Mouse (Mus musculus) layer of hippocampus, adult 11-12 months (tissue): ENCODE measurements around the gene Smg6.

Experiments used
- DNase-seq: peaks from one replicate; pipeline ENCODE4 v3.0.0; 2022; ENCODE audit warnings: low spot score

Gene Smg6

DNA sequence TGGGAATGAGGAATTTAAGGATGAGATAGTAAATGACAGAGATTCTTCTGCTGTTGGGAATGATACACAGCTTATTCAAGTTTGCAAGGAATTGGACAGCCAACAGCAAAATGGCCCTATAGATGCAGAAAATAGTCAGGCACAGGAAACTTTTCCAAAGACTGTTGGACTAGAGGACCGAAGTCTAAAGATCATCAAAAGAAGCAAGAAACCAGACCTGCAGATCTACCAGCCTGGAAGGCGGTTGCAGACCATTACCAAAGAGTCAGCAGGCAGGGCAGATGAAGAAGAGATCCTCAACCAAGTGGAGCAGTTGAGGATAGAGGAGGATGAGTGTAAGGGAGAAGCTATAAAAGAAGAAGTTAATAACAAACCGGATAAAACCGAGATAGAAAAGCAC lies 3.5 kb downstream of the Smg6 start:
- DNase-seq: no peak

DNA sequence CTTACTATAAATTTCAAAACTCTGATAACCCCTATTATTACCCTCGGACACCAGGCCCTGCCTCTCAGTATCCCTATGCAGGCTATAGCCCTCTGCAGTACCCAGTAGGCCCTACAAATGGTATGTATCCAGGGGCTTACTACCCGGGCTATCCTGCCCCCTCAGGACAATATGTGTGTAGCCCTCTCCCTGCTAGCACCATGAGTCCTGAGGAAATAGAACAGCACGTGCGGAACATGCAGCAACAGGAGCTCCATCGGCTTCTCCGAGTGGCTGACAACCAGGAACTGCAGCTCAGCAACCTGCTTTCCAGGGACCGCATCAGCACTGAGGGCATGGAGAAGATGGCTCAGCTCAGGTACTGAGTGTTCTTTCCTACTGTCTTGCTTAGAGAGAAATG lies 4.8 kb downstream of the Smg6 start:
- DNase-seq: no peak

DNA sequence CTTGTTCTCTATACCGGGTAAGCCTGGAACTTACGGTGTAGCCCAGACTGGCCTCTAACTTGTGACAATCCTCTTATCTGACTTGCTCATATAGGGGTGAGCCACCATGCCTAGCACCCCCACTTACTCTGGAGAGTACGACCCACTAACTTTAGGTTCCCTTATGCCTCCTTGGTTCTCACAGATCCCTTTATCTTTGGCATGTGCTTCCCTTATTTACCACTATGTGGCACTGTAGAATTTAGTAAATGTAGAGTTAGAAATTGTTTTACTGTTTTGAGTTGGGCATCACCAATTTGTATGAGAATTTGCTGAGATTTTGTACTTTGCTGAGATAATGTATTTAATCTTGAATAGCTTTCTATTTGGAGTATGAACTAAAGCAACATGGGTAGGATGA lies 20.7 kb downstream of the Smg6 start:
- DNase-seq: peak; percentile 29

DNA sequence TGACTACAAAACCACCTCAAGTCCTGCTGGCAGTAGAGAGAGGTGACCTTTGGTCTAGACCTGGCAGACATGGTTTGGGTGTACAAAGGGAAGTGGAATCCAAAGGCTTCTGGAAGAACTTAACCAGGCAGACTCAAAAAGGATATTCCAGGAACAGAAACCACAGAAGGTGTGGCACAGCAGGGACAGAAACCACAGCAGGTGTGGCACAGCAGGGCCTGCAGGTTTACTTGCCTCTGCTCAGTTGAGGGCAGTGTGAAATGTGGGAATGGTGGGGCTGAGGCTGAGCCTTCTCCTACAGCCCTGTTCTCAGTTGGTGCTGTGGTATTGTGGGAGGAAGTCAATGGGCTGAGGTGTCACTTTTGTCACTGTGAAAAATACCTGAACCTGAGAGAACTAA lies 29.3 kb downstream of the Smg6 start:
- DNase-seq: no peak

DNA sequence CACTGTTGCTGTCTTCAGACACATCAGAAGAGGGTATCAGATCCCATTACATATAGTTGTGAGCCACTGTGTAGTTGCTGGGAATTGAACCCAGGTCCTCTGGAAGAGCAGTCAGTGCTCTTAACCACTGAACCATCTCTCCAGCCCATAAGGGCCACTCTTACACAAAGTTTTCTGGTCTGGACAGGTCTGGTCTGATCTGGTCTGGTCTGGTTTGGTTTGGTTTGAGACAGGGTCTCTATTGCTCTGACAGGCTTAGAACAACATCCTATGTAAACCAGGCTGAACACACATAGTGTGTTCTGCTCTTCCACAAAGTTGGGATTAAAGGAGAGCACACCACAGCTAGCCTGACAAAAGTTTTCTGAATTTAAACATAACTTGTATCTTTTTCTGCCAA lies 30.4 kb downstream of the Smg6 start:
- no peak for DNase-seq

DNA sequence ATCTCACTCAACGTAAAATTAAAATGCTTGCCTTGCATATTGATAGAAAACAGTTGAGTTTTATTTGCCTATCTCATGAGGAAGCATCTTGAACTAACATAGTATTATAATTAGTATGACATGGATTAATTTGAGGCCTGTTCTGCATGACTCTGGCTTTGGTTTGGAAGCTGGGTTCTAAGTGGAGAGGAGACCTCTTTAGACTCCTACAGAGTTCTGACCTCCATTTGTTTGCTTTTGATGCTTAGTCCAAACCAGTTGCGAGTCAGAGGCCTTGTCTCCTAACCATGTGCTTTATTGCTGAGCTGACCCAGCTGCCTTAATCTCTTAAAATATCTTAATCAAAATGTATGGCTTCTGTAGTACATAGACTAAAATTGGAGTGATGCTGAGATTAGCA lies 32.0 kb downstream of the Smg6 start:
- no peak for DNase-seq

DNA sequence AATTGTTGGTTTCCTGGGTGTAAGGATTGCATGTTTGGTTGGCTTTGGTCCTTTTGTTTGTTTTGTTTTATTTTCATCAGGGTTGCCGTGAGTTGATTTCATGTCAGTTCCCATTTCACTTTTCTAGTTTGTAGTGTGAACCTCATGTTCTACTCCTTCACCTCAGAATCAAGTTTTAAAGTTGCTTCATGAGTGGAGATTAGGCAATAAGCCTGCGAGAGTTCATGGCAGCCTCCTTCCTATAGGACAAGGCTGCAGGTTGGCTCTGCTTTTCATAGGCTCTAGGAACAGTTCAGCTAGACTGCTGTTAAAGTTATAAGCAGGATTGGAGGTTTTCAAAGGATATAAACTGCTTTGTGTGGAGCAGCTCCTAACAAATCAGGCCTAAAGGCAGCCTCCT lies 33.9 kb downstream of the Smg6 start:
- DNase-seq: no peak

DNA sequence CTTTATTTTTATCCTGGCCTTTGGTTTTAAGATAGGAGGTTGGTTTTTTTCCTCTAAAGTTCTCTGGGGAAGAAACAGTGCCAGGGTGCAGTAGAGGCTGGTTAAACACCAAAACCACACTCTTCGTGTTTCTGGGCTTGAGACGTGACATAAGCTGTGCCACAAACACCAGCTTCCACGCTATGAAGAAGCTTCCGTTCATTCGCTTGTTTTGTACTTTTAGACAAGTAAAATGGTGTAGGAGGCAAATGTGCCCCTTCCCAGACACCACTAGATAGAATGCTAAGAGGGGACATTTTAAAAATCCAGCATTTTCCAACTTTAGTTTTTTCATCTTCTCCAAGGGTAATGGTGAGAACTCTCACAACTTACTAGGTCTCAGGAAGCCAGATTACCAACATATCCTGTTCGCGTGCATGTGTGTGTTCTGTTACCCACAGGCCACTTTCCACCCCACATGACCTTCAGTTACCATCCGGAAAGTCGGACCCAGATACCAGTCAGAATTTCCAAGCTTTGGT lies 34.5 kb downstream of the Smg6 start:
- no peak for DNase-seq

DNA sequence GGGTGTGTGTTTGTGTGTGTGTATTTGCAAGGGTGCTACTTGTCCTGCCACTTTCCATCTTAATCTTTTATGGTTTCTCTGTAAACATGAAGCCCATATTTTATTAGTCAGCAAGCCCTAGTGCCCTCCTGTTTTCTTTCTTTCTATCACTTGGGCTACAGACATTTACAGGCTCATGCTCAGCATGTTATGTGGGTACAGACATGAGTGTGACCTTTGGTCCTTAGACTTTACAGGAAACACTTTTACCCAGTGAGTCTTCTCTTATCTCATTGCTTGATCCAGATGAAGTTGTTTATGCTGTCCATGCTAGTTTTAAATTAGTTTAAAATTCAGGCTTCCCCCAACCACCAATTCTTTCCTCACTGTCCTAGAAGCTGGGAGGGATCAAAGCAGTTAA lies 36.3 kb downstream of the Smg6 start:
- DNase-seq: no peak

DNA sequence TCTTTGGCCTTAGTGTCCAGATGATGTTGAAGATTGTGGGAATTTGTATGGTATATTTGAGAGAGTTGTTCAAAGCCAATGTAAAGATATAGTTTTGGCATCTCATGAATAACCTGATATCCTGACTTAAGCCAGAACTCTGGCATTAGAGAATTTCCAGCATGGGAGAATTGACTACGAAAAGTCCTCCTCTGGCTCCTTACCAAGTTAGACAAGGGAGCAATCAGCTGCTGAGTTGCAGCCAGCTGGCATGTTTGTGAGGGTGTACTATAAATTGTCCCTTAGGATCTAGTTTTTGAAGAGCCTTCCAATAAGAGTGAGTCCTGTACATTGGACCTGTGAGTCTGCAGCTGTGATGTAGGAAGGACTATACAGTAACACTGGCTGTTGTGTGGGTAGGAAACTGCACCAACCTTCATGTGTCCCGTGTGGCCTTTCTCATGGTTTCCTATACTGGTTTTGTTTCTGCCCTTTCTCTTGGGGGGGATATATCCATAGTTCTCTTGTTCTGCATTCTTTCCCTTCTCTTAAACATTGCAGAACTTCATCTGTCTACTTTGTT lies 37.3 kb downstream of the Smg6 start:
- DNase-seq: no peak

DNA sequence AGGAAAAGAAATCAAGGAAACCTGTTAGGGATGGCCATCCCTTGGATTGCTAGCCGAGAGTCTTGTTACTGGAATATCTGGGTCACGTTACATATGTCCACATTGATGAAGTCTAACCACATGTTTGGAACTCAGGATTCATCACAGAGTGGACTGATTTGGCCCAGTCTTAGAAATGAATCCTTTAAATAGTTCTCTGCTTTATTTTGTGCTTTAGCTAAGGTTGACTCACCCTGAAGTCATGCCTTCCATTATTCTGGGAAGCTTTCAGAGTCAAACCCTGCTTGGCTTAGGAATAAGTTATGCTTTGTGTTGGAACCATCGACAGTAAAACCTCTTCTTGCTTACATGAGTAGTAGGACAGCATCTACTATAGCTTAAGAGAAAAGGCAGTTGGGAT lies 39.9 kb downstream of the Smg6 start:
- no peak for DNase-seq

DNA sequence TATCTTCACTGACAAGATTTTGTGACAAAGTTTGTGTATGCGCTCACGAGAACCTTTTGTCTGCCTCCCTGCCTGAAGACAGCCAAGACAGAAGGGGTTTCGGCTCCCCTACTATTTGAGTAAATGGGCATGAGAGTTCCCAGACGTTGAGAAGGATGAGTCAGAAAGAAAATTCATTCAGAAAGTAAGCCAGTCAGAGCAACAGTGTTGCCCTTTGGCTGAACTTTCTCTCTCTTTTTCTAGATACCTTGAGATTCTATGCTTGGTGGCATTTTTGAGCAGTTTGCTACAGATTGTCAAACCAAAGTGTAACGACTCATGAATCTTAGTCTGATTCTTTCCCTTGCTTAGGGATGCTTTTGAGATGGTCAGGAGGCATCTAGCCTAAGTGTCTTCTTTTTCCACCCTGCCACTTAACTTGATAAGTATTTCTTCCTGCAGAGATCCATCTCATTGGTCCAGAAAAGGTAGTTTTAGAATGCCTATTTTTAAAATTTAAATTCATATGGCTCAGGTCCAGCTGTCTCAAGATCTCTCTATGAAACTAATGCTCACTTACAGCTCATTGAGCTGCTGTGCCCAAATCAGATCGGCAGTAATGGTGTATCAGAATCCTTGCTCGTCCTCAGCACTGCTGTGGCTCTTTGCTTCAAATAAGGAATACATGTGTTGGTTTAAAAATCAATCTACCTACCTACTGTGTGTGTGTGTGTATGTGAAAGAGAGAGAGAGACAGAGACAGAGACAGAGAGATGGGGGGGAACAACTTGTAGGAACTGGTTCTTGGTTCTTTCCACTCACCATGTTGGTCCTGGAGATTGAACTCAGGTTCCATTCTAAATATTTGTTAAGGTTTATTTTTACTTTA lies 47.9 kb downstream of the Smg6 start:
- no peak for DNase-seq

DNA sequence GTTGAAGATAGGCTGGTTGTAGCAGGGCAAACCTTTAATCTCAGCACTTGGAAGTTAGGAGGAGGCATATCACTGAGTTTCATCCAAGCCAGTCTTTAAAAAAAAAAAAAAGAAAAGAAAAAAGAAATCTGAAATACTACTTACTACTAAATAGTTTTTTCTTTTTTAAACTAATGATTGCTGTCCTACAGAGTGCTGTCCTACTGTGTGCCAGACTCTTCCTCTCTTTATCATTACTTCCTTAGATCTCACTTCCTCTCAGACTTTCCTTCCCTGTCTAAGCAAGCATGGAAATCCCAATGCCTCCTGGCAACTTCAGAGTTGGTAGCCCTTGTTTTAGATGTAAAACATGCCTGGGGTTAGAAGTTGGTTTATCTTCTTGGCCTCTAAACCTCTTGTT lies 49.0 kb downstream of the Smg6 start:
- DNase-seq: no peak

DNA sequence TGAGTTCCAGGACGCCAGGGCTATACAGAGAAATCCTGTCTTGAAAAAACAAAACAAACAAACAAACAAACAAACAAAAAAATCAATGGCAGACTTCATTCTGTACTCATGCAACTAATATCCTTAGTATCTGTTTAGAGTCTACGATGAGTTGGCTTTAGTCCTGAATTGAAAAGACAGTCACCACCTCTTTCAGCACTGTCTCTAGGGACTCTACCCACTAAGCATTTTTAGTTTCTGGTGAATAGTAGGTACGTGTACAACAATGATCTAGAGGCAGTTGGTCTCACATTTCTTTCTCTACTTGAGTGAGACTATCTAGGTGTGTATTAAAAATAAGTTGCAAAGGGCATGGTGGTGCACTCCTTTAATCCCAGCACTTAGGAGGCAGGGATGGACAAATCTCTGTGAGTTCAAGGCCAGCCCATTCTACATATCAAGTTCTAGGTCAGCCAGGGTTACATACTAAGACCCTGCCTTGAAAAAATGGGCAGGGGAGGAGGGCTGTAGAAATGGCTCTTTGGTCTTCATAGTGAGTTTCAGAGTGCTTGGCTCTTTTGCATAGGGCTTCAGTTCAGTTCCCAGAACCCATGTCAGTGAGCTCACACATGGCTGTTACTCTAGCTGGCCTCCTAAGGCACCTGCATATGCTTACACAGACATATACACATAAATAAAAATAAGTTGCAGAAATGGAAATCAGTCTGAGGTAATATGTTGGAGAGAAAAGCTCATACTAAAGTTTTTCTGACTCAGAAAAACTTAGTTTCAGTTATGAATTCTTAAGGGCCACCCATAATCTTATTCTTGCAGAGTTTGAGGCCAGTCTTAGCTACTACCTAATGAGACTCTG lies 51.4 kb downstream of the Smg6 start:
- DNase-seq: no peak

DNA sequence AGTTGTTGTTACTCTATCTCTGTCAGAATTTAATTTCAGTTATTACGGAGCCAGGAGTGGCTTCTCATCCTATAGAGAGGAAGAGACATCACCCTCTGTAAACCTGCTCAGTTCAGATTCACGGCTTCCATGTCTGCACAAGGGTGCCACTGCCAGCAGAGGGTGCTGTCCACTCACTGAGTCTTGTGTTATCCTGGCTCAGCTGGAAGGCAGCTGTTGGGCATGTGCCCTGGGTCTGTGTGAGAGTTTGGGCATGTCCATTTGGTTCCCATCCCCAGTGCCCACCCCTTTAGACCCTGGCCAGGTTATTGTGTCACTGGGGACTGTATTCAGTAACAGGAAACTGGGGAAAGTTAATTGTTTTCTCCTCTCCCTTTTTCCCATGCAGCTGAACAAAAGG lies 55.8 kb downstream of the Smg6 start:
- DNase-seq: peak; percentile 76

DNA sequence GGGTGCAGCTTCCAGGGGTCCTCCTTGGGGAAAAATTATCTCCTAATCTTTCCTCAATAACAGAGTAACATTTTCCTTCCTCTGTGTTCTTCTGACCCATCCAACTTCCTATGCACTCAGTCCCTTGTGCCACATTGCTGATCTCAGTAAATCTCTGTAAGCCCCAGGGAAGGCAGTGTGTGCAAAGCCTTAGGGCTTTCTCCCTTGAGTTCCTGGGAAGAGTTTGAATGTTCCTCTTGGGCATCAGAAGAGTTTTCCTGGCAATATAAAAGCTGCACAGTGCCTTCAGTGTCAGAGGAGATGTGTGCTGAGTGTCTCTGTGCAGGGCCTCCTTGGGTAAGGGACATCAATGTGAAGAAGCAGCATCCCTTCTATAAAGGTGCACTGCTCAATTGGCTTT lies 56.6 kb downstream of the Smg6 start:
- DNase-seq: no peak

DNA sequence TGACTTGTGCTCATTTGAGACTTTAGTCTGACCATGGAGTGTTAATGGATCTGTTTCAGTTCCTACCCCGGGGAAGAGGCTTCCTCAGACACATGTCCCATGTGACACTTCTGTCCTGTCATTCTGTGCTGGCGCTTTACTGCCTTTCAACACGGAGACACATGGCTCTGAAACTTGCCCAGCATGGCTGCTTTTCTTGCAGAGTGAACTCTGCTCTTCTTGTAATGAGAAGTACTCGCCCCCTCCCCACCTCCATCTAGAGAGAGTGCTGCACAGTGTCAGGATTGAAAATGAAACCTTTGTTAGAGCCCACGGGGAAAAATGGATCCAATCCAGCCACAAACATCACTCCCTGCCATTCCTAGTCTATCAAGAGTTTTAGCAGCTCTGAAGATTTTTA lies 62.5 kb downstream of the Smg6 start:
- peak; percentile 9 for DNase-seq

DNA sequence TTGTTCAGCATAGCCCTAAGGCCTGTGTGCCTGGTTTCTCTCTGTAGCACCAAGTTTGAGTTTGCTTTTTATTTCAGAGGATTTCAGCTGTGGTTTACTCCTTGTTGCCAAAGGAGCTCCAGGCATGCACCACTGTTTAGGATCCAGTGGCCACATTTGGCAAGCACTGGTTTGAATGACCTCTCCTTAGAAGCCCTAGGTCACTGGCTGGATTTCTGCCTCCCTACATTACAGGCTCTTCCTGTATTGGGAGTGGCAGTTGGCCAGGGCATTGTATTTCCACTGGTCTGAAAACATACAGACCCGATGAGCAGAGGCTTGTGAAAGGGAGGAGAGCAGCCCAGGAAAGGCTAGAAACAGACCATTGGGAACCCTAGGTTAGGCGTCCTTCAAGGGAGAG lies 63.4 kb downstream of the Smg6 start:
- no peak for DNase-seq

DNA sequence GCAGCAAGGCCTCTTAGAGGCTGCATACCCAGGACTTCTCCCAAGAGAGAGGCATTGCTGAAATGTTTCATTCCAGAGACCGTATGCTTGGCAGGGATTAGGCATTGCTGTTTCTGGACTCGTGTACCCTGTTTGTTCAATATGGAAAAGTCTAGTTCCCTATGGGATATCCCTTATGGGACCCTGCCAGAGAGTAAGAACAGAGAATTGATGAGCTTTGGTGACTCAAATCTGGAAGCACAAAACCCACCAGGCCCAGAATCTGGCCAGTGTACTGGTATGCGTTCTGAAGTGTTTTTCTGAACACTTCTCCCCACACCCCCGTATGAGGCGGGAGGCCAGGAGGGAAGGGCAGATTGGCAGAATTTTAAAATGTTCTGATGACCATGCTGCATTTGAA lies 64.9 kb downstream of the Smg6 start:
- DNase-seq: no peak

DNA sequence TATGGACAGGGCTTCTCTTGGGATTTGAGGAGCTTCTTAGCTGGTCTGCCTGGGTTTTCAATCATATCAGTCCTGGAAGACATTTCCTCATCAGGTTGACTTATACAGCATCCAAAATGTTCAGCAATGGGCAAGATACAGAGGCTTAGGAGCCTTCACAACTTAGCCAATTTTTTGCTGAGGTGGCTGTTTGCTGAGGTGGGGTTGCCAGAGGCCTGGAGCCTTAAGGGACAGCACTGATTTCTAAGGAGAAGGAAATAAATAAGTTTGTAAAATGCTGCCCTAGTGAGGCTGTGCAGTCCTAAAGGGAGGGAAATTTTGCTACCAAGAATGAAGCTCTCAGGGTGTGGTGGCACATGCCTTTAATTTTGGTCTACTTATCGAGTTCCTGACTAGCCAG lies 65.7 kb downstream of the Smg6 start:
- DNase-seq: no peak

DNA sequence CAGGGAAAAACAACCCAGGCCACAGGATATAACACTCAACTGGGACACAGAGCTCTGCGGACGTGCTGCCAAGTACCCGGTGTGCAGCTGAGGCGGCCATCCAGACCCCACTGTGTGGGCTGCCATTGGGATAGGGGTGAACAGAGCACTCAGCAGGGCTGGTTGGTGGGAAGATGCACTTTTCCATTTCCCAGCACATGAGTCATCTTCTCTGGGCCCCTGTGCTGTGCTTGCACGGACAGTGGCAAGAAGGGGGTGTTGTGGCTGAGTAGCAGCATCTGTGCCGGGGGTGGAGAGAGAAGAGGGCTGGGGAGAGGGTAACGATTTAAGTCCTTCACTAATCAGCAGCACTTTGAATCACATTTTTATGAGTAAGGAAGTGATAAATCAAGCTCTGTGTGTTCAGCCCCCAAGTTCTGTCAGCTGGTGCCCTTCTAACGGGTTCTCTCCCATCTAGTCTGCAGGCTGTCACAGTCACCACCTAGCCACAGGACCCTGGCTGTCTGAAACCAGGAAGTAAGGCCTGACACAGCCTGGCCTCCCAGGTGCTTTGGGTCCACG lies 66.9 kb downstream of the Smg6 start:
- DNase-seq: no peak

DNA sequence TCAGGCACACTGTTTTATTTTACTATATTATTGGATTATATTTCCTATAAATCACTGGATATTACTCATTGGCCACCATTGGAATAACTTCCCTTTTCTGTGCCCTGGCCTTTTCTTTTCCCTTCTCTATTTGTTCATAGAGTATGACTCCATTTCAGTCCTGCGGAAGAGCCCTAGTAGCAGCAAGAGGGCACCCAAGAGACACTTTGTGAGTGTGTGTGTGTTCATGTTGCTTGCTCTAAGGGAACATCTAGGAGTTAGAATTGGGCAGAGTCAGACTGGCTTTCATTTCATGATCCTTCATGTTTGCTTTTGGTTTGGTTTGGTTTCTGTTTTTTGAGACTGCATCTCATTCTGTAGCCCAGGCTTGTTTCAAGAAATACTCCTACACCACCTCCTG lies 68.5 kb downstream of the Smg6 start:
- DNase-seq: no peak

DNA sequence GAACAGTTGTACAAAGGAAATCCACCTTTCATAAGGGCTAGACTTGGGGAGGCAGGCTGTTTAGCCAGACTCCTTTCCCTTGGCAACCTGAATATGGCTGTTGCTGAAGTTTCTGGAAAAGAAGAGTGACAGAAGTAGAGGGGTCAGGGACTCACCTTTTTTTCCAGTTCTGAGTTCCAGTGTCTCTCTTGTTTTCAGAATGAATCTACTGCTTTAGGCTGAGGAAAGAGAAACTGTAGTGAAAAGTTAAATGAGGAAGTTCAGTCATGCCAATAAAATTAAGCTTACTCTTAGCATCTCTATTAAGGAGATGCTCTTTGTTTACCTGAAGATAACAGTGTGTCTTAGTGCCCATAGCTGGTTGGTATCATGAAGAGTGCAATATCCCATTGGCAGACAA lies 69.2 kb downstream of the Smg6 start:
- no peak for DNase-seq
